Mouse (Mus musculus): ENCODE results near the gene Jak1.

Gene Jak1

DNA sequence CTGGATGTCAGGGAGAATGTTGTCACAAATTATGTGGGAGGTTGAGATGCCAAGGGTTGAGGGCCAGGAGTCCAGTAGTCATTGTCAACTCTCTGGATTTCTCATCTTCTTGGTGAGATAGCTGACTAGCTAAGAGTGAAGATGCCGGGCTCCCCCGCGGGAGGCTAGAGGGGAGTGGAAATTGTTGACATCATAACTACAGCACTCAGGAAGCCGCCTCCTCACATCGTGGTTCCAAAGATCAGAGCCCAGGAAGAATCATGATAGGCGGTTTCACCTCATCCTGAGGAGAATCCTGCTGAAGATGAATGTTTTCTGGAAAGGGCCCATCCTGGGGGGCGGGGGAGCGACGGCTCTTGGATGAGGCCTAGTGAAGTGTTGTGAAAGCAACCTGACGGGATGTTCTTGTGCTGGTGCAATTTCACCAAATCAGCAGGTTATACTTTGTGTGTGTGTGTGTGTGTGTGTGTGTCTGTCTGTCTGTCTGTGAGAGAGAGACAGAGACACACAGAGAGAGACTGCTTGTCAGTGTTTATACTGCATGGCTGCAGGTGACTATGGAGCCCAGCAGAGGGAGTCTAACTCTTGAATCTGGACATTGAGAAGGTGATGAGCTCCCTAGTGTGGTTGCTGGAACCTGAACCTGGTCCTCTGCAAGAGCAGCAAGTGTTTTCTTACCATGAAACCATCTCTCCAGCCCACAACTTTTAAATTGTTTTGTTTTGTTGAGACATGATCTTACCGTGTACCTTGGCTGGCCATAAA is 118.0 kb downstream of the Jak1 start:
- DNase-seq (ENCODE audit: low read depth, low spot score) = no peak

DNA sequence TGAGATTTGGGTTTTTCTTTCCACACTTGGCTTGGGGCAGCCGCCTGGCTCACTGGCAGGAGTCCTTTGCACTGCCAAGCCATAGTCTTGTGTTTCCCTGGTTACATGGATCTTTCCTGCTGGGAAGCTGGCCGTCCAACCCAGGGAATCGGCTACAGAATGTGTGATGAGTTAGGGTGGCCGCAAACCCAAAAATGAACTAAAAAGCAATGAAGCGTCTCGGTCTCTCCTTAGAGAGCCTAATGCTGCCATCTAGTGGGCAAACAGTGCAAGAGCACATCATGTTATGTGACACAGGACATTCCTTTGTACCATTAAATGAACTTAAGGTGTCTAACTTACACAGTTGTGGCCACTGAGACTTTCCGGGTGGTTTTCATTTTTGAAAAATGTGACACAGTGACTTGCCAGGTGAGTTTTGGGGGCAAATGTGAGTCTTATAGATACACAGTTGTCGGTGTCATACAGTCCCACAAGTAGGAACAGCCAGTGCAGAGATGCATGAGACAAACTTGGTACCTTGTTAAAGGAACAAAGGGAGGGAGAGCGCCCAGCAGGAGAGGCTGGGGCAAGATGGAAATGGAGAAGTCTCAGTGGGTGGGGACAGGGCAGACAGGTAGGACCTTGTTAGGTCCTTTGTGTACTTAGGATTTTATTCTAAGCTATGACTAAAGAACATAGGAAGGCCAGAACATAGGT is 118.9 kb downstream of the Jak1 start:
- peak; percentile 79 for DNase-seq (ENCODE audit: low read depth, low spot score)

DNA sequence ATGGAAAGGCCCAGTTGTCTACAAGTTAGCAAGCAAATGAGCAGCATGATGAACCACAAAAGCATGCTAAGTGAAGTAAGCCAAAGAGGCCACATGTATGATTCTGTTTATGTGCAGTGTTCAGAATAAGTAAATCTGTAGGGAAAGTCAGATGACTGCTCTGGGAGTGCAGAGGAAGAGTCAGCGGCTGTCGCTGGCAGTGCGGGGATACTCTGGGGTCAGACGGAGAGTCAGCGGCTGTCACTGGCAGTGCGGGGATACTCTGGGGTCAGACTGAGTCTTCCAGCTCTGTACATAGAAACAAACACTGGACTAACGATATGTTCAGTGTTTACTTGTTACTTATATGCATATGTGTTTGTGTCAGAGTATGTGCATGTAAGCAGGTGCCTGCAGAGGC is 120.3 kb downstream of the Jak1 start:
- DNase-seq (ENCODE audit: low read depth, low spot score) = no peak

DNA sequence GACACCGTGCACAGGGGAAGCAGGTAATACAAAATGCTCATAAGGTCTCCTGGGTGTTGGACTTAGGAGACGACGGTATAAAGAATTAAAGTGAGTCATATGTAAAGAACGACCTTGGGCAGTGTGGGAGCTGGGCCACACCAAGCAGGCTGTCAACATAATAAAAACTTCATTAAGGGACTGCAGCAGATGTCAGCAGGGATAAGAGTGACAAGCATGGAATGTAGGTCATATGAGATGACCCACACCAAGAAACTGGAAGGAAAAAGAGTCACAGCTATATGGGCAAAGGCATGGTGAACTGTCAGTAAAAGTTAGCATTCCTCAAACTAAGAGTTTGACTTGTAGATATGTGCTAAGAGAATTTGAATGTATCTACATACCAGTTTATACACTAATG is 120.7 kb downstream of the Jak1 start:
- DNase-seq (ENCODE audit: low read depth, low spot score) = peak; percentile 22

DNA sequence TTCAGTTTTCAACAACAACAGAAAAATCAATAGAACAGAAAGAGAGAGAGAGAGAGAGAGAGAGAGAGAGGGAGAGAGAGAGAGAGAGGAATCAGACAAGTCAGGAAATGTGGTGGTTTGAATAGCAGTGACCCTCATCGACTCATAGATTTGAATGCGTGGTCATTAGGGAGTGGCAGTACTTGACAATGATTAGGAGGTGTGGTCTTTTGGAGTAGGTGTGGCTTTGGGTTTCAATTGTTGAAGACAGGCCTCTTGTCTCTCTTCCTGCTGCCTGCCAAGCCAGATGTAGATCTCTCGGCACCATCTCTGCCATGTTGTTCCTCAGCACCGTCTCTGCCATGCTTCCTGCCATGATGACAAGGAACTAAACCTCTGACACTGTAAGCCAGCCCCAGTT is 121.2 kb downstream of the Jak1 start:
- peak; percentile 26 for DNase-seq (ENCODE audit: low read depth, low spot score)

DNA sequence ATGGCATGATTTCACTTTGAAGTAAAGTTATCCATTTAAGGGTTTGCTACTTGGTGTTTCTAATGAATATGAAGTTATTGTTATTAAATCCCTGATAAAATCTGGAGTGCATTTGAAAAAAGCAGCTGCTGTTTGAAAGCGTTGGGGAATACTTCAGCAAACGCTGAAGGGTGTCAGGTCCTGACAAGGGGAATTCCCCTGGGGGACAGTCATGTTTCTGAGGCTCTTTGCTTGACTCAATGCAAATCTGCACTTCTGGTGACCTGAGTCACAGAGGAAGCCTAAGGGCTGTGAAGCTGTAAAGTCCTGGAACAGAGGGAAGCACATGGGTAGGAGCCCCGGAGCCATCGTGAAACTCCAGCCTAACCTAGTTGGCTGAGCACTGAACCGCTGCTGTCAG is 123.3 kb downstream of the Jak1 start:
- no peak for DNase-seq (ENCODE audit: low read depth, low spot score)

DNA sequence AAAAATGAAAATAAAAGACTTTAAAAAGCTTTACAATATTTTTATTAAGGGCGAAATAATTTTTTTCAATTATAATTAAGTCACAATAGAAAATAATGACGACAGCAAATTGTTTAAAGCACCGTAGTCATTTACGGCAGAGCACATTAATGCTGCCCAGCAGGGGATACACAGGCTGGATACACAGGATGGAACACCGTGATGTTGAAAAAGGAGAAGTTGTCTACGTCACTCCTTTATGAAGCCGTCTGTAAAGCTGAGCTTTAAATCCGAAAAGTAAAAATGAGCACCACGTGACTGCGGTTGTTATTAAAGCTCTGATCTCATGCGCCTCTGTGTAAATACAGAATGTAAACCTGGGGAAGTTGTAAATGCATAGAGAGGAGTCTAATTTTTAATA is 127.1 kb downstream of the Jak1 start:
- no peak for DNase-seq (ENCODE audit: low read depth, low spot score)

DNA sequence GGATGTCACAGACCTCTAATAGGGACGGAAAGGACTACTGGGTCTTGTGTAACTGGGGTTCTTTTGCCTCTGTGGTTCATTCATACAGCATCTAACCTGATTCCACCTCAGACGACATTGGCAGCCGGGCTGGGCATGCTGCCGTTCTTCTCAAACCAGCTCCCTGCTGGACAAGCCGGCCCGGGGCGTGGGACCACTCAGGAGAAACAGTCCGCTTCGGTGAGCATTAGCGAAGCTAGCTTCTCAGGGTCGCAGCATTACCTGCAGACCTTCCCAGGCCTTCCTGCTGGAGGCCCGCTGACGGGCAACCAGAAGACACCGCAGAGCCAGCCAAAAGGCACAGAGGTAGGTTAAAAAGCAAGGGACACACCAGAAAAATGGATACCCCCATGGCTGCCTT is 129.2 kb downstream of the Jak1 start:
- no peak for DNase-seq (ENCODE audit: low read depth, low spot score)

DNA sequence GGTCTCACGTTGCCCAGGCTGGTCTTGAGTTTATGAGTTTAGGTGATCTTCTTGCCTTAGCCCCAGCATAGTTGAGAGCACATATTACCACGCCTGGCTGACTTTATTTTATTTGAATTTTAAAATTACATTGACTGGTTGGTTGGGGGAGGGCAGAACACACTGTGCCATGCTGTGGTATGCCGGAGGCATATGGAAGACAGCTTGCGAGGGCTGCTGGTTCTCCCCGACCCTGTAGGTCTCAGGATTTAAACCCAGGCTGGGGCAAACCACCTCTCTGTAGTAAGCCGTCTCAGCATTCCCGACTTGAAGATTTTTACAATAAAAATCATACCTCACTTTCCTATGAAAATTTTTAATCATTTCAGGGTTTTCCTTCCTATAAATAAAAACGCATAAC is 130.1 kb downstream of the Jak1 start:
- no peak for DNase-seq (ENCODE audit: low read depth, low spot score)

DNA sequence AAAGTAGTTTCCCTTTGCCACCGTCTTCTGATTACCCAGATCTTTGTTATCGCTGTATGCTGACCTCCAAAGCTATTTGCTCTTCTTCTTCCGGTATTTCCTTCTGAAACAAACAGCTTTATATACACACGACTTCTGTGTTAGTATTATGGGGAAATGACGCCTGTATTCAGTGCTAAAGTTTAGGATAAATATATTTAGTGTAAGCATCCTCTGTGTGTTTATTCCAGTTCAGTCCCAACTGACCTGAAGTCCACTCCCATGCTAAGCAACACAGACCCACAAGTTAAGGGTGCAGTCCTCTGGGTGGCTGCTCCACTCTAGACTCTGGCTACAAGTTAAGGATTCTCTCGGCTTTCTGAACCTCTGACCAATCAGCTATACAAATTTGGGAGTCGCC is 144.1 kb downstream of the Jak1 start:
- DNase-seq (ENCODE audit: low read depth, low spot score) = no peak

DNA sequence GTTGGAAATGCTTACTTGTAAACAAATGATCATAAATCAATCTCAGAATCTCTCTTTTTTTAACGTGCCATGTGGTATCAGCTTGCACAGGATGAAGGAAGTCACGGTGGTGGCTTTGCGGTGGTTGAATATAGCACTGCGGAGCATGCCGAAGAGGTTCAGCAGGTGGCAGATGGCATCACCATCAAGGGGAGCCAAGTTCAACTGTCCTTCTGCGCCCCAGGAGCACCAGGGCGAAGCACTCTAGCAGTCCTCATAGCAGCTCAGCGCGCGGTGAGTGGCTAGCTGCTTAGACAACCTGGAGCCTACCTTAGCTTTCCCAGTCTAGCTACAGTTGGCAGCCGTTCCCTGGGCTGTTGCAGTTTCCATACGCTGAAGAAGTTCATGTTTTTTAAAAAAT is 158.0 kb downstream of the Jak1 start:
- DNase-seq (ENCODE audit: low read depth, low spot score) = no peak
